Mouse (Mus musculus): Measurements from ENCODE around the gene Golph3l.

Golph3l gene

DNA sequence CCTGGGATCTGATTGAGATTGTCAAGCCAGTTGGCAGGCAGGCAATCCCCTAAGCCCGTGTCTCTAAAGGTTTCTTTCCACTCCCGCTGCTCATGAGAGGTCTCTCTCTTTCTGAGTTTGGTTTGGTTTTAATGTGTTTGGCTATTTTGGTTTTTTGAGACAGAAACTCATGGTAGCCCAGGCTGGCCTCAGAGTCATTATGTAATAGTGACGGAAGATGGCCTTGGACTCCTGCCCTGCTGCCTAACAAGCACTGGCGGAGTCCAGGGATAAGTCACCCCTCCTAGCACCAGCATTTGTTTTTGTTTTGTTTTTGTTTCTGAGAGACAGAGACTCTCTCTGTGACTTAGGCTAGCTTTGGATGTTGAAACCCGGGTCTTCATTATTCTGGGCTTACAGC, 66.7 kb downstream of the Golph3l start:
- in situ Hi-C loops (cut with MboI, MseI) = no loop called here

DNA sequence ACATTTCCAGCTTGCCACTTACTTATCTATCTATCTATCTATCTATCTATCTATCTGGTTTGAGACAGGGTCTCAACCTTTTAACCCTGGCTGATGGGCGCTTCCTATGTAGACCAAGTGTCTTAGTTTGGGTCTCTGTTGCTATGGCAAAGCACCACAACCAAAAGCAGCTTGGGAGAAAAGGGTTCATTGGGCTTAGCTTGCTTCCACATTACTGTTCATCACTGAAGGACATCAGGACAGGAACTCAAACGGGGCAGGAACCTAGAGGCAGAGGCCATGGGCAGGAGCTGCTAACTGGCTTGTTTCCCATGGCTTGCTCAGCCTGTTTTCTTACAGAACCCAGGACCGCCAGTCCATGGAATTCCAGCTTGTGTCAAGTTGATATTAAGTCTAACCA, 68.4 kb downstream of the Golph3l start:
- in situ Hi-C loops (cut with MboI, MseI) = no loop called here

DNA sequence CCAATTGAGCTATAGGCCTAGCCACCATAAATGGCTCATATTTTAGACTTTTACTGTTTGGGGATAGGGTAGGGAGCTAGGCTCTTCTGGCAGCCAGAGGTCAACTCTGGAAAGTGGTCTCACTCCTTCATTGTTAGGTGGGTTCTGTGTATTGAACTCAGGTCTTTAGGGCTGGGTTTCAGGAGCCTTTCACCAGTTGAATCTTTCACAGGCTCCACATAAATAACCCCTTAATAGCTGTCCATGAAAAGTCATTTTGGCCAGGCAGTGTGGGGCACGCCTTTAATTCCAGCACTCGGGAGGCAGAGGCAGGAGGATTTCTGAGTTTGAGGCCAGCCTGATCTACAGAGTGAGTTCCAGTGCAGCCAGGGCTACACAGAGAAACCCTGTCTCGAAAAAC, 69.0 kb downstream of the Golph3l start:
- in situ Hi-C loops (cut with MboI, MseI) = no loop called here

DNA sequence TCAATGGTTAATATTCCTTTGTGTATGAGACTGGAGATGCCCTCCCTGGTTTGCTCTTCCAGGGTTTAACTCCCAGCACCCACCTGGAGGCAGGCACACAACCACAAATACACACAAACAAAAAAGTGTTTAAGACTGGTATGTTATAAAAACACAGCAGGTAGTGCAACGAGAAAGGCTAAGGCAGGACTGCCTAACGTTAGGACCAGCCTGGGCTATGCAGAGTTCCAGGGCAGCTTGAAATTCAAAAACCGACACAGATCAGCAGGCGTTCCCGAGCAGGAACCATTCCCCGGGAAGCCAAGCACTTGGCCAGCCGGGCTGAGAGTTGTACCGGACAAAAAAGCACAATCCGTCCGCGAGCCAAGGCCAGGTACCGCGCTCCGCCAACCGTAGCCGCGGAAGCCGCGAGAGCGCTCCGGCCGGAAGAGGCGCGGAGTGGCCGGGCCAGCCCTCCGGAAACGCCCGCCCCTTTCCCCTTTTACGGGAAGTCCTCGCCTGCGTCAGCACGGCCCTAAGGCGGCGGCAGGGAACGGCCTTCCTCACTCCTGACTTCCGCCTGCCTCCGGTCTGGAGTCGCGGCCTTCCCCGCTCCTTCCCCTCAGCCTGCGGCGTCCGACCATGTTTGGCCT, 69.6 kb downstream of the Golph3l start, which contains the start of gene Mcl1:
TSS of gene Mcl1 (plus strand) at position 553 of the 632 bp plus-strand sequence.
- in situ Hi-C loops (cut with MboI, MseI) = no loop called here

DNA sequence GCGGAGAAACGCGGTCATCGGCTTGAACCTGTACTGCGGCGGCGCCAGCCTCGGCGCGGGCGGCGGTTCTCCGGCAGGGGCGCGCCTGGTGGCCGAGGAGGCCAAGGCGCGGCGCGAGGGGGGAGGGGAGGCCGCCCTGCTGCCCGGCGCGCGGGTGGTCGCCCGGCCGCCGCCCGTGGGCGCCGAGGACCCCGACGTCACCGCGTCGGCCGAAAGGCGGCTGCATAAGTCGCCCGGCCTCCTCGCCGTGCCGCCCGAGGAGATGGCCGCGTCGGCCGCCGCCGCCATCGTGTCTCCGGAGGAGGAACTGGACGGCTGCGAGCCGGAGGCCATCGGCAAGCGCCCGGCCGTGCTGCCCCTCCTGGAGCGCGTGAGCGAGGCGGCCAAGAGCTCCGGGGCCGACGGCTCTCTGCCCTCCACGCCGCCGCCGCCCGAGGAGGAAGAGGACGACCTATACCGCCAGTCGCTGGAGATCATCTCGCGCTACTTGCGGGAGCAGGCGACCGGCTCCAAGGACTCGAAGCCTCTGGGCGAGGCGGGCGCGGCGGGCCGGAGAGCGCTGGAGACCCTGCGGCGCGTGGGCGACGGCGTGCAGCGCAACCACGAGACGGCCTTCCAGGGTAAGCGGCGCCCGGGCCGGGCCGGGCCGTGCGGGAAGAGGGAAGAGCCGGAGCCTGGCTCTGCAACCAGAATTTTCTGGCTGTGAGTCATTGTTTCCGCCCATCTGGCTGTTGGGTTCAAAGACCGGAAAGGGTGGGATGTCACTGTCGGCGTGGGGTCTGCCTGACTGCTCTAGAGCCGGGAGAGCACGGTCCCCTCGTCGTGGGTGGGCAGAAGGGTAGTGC, 70.4 kb downstream of the Golph3l start:
- in situ Hi-C loops (cut with MboI, MseI) = no loop called here

DNA sequence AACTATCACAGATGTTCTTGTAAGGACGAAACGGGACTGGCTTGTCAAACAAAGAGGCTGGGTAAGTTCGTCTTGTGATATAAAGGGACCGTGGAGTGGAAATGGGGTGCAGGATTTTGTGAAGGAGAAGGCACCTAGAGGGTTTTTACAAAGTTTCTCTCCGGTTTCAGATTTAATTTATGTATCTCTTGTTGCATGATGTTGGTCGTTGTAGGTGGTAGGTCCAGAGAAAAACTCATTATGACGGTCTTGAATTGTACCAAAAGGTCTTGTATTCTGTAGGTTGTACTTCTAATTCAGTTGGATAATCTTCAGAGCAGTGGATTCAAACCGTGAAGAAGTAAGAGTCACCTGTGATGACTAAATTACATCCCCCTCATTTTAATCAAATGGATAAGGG, 71.2 kb downstream of the Golph3l start:
- in situ Hi-C loops (cut with MboI, MseI) = no loop called here

DNA sequence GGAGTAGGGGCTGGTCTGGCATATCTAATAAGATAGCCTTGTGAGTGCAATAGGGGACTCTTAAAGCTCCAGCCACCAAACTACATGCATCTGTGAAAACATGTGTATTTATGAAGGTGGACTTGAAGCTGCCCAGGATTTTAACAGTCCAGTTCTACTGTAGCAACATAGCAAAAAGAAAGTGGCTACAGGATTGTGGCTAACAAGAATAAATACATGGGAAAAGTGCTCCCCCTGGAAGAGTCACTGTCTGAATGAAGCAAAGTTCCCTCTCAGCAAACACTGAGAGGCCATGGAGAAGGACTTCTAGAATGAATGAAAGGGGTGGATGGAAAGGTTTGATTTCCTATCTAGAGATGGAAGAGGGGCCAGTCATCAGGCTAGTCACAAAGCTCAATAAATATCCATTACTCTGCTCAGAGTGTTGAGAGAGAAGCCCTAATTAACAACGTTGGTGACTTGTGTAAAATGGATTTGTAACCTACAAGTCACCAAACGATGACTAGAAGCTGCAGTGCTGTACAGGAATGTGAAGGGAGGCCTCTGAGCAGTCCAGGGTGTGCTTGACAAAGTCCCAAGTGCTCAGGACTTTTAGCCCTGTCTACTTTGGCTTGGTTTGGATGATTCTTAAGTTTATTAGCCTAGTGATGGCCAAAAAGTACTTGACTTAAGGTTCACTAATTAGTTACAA, 72.2 kb downstream of the Golph3l start:
- in situ Hi-C loops (cut with MboI, MseI) = no loop called here

DNA sequence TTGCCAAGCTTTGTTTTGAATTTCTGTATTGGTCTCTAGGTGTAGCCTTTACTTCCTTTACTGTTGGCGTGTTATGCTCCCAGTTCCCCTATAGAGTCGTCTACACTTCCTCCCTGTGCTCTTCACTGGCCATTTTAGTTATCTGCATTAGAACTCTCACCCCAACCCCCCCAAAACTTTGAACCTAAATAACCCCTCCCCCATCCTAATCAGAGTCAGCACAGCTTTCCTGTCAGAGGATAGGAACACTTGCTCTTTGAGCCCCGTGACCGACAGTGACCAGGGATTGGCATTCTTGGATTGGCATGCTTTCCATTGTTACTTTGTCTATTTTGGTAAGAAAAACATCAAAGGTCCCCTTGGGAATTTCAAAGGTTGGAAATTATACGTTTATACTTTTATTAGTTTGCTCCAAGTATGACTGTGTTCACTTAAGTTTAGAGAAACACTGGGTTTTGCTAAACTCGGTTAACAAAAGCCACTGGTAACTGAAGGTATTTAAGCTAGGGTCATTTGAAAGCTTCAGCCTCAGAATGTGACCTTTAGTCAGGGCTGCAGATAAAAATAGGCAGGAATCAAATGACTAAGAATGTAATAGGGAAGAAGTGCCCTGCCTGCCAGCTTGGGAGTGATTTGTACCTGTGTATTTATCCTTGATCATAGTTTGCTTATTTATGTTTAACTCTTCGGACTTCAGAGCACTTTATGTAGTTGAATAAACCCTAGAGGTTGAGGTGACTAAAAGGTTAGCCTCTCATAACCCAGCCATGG, 73.4 kb downstream of the Golph3l start:
- in situ Hi-C loops (cut with MboI, MseI) = no loop called here

DNA sequence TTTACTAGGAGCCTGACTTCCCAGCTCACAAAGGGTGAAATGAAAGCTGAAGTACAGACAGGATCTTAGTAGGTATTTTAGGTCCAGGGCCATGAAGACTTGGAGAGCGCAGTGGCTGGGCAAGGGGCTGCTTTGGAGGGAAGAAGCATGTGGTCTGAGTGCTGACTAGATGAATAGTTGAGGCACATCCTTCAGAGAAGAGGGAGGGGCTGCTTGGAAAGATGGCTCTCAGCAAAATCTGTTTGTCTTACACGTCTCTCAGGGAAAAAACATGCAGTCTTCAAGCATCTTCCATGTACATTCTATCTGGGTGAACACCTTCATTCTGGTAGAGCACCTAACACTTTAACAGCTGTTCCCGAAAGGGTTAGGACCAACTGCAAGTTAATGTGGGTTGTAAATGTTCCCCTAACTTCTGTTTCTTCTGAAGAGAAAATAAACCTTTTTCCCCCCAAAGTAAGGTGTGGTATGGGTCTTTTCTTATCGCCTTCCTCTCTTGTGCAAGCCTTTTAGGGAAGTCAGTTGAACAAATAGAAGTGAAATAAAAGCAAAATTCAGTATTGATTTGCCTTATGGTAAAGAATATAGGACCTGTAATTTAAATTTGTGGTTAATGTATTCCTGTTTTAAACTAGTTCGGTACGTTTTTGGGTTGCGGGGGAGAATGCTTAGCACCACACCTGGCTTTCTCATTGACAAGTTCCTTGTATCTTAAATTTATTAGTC, 74.2 kb downstream of the Golph3l start:
- in situ Hi-C loops (cut with MboI, MseI) = no loop called here

DNA sequence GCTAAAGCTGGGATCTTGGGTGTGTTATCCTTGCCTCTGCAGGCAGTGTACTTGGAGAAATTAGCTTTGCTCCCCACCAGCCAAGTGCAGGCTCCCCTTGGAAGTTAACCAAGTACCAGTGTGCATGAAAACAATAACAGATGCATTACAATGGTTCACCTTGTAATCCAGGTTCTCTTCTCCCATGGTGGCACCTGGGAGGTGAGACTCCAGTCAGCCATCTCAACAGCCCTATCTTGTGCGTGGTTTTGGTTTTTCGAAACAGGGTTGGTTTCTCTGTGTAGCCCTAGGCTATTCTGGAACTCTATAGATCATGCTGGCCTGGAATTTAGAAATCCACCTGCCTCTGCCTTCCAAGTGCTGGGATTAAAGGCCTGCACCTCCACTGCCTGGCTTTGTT, 74.8 kb downstream of the Golph3l start:
- in situ Hi-C loops (cut with MboI, MseI) = no loop called here

DNA sequence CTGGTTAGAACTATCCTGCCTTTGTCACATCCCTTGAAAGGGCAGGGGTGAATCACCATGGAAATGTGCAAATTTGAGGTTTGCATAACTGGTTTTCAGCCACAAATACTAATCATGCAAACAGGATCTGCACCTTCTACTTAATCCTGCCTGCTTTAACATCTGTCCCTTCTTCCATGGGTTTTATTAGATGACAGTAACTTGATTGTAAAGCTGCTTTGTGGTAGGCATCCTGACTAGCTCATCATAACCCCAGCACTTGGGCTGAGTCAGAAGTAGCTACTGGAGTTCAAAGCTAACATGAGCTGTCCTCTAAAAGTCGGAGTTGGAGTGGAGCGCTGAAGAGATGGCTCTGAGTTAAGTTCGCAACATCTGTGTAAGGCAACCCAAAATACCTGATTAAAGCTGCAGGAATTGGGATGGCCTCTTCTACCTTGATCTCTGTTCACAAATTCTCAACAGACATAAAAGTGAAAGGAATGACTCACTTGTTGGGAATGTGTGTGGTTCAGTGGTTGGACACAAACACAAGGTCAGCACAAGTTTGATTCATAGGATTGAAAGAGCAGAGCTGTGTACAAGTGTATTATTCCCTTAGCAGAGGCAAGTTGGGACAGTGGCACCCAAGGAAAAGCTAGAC, 75.4 kb downstream of the Golph3l start:
- in situ Hi-C loops (cut with MboI, MseI) = no loop called here

DNA sequence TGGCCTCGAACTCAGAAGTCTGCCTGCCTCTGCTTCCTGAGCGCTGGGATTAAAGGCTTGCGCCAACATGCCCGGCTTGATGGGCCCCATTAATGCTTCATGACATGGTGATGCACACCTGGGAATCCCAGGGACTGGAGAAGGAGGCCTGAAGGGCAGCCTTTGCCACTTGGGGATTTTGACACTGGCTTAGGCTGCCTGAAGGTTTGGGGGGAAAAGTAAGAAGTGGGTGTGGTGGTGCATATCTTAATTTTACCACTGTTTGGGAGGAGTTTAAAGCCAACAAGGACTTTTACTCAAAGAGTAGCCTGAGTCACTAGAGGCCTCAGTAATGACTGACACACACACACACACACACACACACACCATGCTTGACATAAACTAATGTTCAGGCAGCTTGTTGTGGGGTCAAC, 76.2 kb downstream of the Golph3l start:
- in situ Hi-C loops (cut with MboI, MseI) = no loop called here

DNA sequence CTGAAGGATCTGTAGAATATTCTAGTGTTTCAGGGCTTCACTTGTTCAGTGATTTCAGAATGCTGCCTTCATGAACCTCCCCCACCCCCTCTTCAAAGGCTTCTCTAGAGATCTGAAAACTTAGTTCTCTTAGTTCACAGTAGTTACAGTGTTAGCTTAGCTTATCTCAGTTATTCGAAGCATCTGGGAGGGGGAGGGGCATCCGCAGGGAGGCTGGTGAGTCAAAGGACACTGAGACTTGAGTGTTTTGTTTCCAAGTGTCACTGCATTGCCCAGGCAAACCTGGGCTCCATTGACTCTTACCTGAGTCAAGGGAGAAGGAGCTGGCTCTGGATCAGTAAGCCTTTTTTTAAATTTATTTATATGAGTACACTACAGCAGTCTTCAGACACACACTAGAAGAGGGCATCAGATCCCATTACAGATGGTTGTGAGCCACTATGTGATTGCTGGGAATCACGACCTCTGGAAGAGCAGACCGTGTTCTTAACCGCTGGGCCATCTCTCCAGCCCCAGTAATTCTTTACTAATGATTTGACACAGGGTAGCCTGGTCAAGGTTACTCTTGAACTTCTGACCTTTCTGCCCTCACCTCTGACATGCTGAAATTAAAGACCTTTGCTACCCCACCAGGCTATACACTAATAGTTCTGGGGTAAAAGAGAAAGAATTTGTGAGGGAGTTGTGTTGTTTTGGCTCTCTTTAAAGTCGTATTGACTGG, 77.5 kb downstream of the Golph3l start:
- in situ Hi-C loops (cut with MboI, MseI) = no loop called here

DNA sequence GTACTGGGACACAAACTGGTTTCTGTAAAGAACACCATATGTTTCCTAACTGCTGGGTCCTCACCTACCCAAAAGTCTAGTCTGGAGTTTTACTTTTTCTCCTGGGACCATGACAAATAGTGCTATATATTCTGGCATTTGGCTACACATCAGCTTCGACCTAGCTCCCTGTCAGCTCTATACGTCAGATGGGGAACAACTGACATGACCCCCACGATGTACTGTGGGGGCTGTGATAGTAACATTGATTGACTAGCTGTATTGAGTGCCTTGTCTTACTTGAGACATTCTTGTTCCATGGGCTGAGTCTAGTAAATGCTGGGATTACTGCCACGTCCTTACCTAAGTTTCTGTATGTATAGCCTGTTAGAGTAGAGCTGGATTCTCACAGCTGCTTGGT, 78.8 kb downstream of the Golph3l start:
- in situ Hi-C loops (cut with MboI, MseI) = no loop called here

DNA sequence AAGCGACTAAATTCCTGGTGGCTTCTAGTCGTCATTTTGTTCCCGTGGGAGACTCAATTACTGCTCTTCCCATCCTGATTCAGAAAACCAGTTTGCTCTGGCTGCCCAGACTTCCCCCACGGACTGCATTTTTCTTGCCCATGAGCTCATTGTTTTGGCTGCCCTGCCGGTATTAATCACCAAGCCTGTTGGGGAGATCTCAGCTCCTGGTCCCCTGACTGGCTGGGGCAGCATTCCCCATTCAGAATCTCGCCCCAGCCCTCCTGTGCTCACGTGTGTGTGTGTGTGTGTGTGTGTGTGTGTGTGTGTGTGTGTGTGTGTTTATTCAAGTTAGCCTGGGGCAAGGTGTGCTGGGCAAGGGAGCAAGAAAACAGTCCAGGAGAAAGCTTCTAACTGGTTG, 79.3 kb downstream of the Golph3l start:
- in situ Hi-C loops (cut with MboI, MseI) = no loop called here

Data from T-helper 1 cell (primary cell).